Mouse (Mus musculus): ENCODE results near the gene Pkig. TPM values are rescaled to one million over a fixed set of nuclear protein-coding genes. Genes with fewer than 3 reads are reported as not detected.
A peak's percentile ranks its signal among the peaks of the same experiment; 100 is the strongest.

The Pkig gene
- total and polyA plus RNA-seq, 3 experiments = 79.5 to 160 TPM; not detected in 1

GRCm38 (mm10) chr2:163657975-163658886 is at the start of gene Pkig (continued):
- TF ChIP-seq USF2 (IDR thresholded peaks at IDR 0.05; ENCODE audit: borderline replicate concordance in 1 of 2, insufficient read depth in 1 of 2, low read depth in 1 of 2, low read length in 2 of 2) (no peak), POLR2A (IDR thresholded peaks at IDR 0.05; ENCODE audit: control insufficient read depth in 1 of 2, insufficient read depth in 1 of 2, low read depth in 1 of 2, low read length in 2 of 2, poor library complexity in 1 of 2) (peak; percentile 50 to 63; a peak in 2 of 4 replicates), NRF1 (IDR thresholded peaks at IDR 0.05; ENCODE audit: insufficient read depth, low read depth, low read length, poor library complexity, severe bottlenecking) (no peak), UBTF (IDR thresholded peaks at IDR 0.05; ENCODE audit: borderline replicate concordance, insufficient read depth, low read depth, low read length) (no peak), MXI1 (IDR thresholded peaks at IDR 0.05; ENCODE audit: low read depth, low read length) (peak; percentile 85)

GRCm38 (mm10) chr2:163609281-163609975 is 48.8 kb upstream of the Pkig start:
- Histone ChIP-seq H3K9me3 (replicated peaks; ENCODE audit: insufficient read depth, low read length) (no peaks in the 10 kb centered on the region), H3K36me3 (ENCODE audit: control insufficient read depth in 1 of 2, insufficient read depth in 2 of 2, low read length in 2 of 2) (peaks cover 0 to 3% of the 10 kb centered on the region in 2 experiments; a peak in 1 of 4 replicates), H3K79me2 (ENCODE audit: control insufficient read depth, insufficient read depth, low read length, poor library complexity) (peaks cover 8% of the 10 kb centered on the region), H3K27ac (ENCODE audit: control insufficient read depth, low read depth, low read length) (no peak overlapping the region), H3K4me3 (ENCODE audit: control insufficient read depth in 1 of 2, insufficient read depth in 1 of 2, low read depth in 2 of 2, low read length in 2 of 2) (no peak overlapping the region), H3K9ac (ENCODE audit: control insufficient read depth, low read depth, low read length, poor library complexity, severe bottlenecking) (no peak overlapping the region), H3K4me1 (ENCODE audit: control insufficient read depth in 1 of 2, insufficient read depth in 2 of 2, low read length in 2 of 2) (no peaks in the 10 kb centered on the region; a peak in 1 of 4 replicates), H3K27me3 (ENCODE audit: control insufficient read depth in 1 of 2, insufficient read depth in 2 of 2, low read length in 2 of 2) (no peaks in the 10 kb centered on the region)
- DNase-seq (ENCODE audit: low read depth, low spot score) = no peak
- no peak for TF ChIP-seq NELFE (IDR thresholded peaks at IDR 0.05; ENCODE audit: low read depth, low read length)
- TF ChIP-seq JUND (IDR thresholded peaks at IDR 0.05; ENCODE audit: low read depth, low read length) = no peak
- no peak for TF ChIP-seq ZMIZ1 (IDR thresholded peaks at IDR 0.05; ENCODE audit: low read depth, low read length)
- no peak for TF ChIP-seq ZNF384 (IDR thresholded peaks at IDR 0.05; ENCODE audit: low read depth, low read length)
- no peak for TF ChIP-seq CHD1 (IDR thresholded peaks at IDR 0.05; ENCODE audit: low read depth, low read length)
- no peak for TF ChIP-seq UBTF (IDR thresholded peaks at IDR 0.05; ENCODE audit: borderline replicate concordance, insufficient read depth, low read depth, low read length)
- no peak for TF ChIP-seq MAZ (IDR thresholded peaks at IDR 0.05; ENCODE audit: low read depth, low read length)
- no peak for TF ChIP-seq KAT2A (conservative IDR thresholded peaks at IDR 0.05; ENCODE audit: low read depth, low read length)
- TF ChIP-seq GATA1 (IDR thresholded peaks at IDR 0.05; ENCODE audit: low read depth, low read length) = no peak
- TF ChIP-seq CTCF (IDR thresholded peaks at IDR 0.05 in 2 of 3, conservative IDR thresholded peaks at IDR 0.05 in 1 of 3; ENCODE audit: control insufficient read depth in 1 of 3, insufficient read depth in 1 of 3, low read depth in 2 of 3, low read length in 3 of 3, poor library complexity in 1 of 3, severe bottlenecking in 1 of 3) = no peak
- TF ChIP-seq POLR2A (IDR thresholded peaks at IDR 0.05; ENCODE audit: control insufficient read depth in 1 of 2, insufficient read depth in 1 of 2, low read depth in 1 of 2, low read length in 2 of 2, poor library complexity in 1 of 2) = no peak
